Mouse (Mus musculus): ENCODE results near the gene Zbtb38. TPM values are rescaled to one million over a fixed set of nuclear protein-coding genes. Genes with fewer than 3 reads are reported as not detected.

Zbtb38 gene
- total and polyA plus RNA-seq, 3 experiments = 9.0 to 43.5 (median 42.3) TPM

DNA sequence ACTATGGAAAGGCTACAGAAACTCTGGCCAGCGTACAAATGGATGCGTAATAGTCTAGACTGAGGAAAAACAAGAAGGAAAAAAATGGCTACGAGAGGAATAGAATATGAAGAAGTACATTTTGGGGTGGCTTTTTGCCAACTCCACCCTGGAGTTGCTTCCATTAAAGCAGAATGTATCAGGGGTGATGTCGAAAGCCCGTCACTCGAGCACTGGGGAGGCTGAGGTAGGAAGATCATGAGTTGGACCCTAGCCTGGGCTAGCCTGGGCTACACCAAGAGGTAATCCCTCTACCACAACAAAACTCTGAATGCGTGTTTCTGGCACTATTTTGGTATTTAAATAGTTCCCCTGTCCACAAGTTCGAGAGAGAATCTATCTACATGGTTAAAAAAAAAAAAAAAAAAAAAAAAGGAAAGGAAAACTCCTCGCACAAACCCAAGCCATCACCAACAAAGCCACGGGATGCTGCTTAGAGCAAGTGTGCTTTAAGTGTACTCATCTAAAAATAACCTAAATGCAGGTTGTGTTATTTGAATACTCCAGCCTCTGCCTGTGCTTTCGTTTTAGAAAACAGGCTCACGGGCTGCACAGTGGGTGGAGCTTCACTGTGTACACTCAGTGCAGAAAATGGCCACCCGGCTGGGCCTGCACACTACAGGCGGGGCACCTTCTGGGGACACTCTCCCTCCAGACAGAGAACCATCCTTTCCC is 39.7 kb downstream of the Zbtb38 start:
- Histone ChIP-seq H3K9ac (ENCODE audit: low read depth, low read length) (peak overlapping the region; percentile 33), H3K4me1 (ENCODE audit: control insufficient read depth, insufficient read depth, low read length) (peaks cover 20% of the 10 kb centered on the region), H3K4me3 (peak overlapping the region; percentile 27; the same call in 1 of the 2 replicates), H3K79me2 (replicated peaks; ENCODE audit: control insufficient read depth, insufficient read depth, low read length) (no peaks in the 10 kb centered on the region; the same call in 1 of the 2 replicates), H3K27me3 (ENCODE audit: control insufficient read depth, insufficient read depth, low read length) (no peaks in the 10 kb centered on the region), H3K27ac (peak overlapping the region; percentile 80), H3K36me3 (ENCODE audit: control insufficient read depth, insufficient read depth, low read length) (peaks cover 16% of the 10 kb centered on the region; the same call in 1 of the 2 replicates)
- WGBS = 60% methylated on average over 14 of the region's 14 CpGs
- intact Hi-C loops (cut with DNase I) = no loop called here
- peak; percentile 70 to 80 for DNase-seq
- no peak for TF ChIP-seq CTCF (IDR thresholded peaks at IDR 0.05)
- 0 out of 2 replicates have a peak, but pooled peaks have one; percentile 46 for TF ChIP-seq EP300 (IDR thresholded peaks at IDR 0.05; ENCODE audit: insufficient read depth, low read depth, low read length)
- TF ChIP-seq POLR2A (IDR thresholded peaks at IDR 0.05; ENCODE audit: insufficient read depth, low read depth, low read length) = 0 out of 2 replicates have a peak, but pooled peaks have one; percentile 27

DNA sequence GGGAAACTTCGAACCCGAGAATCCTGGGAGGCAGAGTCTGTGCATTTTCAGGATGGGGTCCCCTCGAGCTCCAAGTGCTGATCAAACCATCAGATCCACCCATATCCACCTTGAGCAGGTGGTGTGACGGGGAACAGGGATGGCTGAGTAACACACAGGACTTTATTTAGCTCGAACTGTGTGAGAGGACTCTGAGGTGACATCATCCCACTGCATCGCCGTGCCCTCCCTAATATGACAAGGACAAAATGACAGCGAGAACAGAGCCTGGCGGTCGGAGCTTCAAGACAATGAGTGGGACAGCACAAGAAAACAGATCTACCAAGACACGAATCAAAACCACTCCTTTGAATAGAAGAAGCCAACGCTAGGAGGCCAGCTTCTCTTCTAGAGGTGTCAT is 40.6 kb downstream of the Zbtb38 start:
- Histone ChIP-seq H3K79me2 (replicated peaks; ENCODE audit: control insufficient read depth, insufficient read depth, low read length) (no peaks in the 10 kb centered on the region; the same call in none of the 2 replicates), H3K9ac (ENCODE audit: low read depth, low read length) (no peak overlapping the region), H3K4me1 (ENCODE audit: control insufficient read depth, insufficient read depth, low read length) (peaks cover 20% of the 10 kb centered on the region), H3K27ac (peak overlapping the region; percentile 80), H3K27me3 (ENCODE audit: control insufficient read depth, insufficient read depth, low read length) (no peaks in the 10 kb centered on the region), H3K4me3 (no peak overlapping the region), H3K36me3 (ENCODE audit: control insufficient read depth, insufficient read depth, low read length) (peaks cover 14% of the 10 kb centered on the region; the same call in 1 of the 2 replicates)
- DNase-seq = peak in 1 of 2 experiments; percentile 41
- 64% methylated on average over 12 of the region's 12 CpGs for WGBS
- TF ChIP-seq EP300 (IDR thresholded peaks at IDR 0.05; ENCODE audit: insufficient read depth, low read depth, low read length) = no peak
- no peak for TF ChIP-seq POLR2A (IDR thresholded peaks at IDR 0.05; ENCODE audit: insufficient read depth, low read depth, low read length)
- TF ChIP-seq CTCF (IDR thresholded peaks at IDR 0.05) = no peak
- intact Hi-C loops (cut with DNase I) = no loop called here

DNA sequence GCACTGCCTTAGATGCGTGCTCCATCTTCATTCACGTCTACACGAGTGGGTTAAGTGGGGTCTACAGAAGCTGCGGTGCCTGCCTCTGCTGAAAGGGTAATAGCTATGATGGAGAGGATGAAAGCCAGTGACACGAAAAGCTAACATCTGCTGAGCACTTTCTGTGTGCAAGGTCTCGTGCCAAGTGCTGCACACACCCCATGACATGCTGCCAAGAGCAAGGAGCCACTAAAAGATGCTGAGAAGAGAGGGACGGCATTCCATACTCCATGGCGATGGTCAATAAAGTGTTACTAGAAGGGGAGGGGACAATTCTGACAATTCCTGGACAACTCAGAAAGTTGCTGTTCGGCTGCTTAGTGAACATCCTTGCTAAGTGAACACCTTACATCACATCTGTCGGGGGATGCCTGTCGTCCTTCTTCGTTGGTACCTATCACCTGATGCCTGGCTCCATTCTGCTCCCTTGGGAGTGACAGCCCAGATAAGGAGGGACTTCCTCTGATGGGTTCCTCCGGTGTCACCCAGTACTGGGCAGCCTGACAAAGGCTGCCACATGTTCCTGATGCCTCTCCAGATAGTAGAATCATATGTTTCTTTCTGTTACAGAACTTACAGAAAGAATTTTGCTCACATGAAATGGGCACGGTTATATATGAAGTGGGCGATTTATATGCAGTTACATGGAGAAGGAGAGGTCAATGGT is 42.2 kb downstream of the Zbtb38 start:
- intact Hi-C loops (cut with DNase I) = no loop called here
- no peak overlapping the region for H3K27ac ChIP-seq
- 60% methylated on average over 15 of the region's 15 CpGs for WGBS

GRCm38 (mm10) chr9:96708905-96709304 is 43.7 kb downstream of the Zbtb38 start:
- Histone ChIP-seq H3K27ac (no peak overlapping the region), H3K36me3 (ENCODE audit: control insufficient read depth, insufficient read depth, low read length) (peaks cover 10% of the 10 kb centered on the region; the same call in 1 of the 2 replicates), H3K4me3 (no peak overlapping the region), H3K79me2 (replicated peaks; ENCODE audit: control insufficient read depth, insufficient read depth, low read length) (no peaks in the 10 kb centered on the region; the same call in none of the 2 replicates), H3K4me1 (ENCODE audit: control insufficient read depth, insufficient read depth, low read length) (peaks cover 33% of the 10 kb centered on the region), H3K27me3 (ENCODE audit: control insufficient read depth, insufficient read depth, low read length) (no peaks in the 10 kb centered on the region), H3K9ac (ENCODE audit: low read depth, low read length) (no peak overlapping the region)
- TF ChIP-seq POLR2A (IDR thresholded peaks at IDR 0.05; ENCODE audit: insufficient read depth, low read depth, low read length) (no peak), EP300 (IDR thresholded peaks at IDR 0.05; ENCODE audit: insufficient read depth, low read depth, low read length) (no peak), CTCF (IDR thresholded peaks at IDR 0.05) (no peak)
- WGBS = 86% methylated on average over 9 of the region's 9 CpGs
- intact Hi-C loops (cut with DNase I) = no loop called here
- no peak for DNase-seq

More for the DNA sequence above, 42.2 kb downstream of the Zbtb38 start:
- Histone ChIP-seq H3K9ac (ENCODE audit: low read depth, low read length) (no peak overlapping the region), H3K4me1 (ENCODE audit: control insufficient read depth, insufficient read depth, low read length) (peaks cover 32% of the 10 kb centered on the region), H3K36me3 (ENCODE audit: control insufficient read depth, insufficient read depth, low read length) (peaks cover 19% of the 10 kb centered on the region; the same call in 1 of the 2 replicates), H3K27me3 (ENCODE audit: control insufficient read depth, insufficient read depth, low read length) (no peaks in the 10 kb centered on the region), H3K4me3 (no peak overlapping the region), H3K79me2 (replicated peaks; ENCODE audit: control insufficient read depth, insufficient read depth, low read length) (no peaks in the 10 kb centered on the region; the same call in none of the 2 replicates)
- no peak for TF ChIP-seq EP300 (IDR thresholded peaks at IDR 0.05; ENCODE audit: insufficient read depth, low read depth, low read length)
- TF ChIP-seq CTCF (IDR thresholded peaks at IDR 0.05) = no peak
- no peak for TF ChIP-seq POLR2A (IDR thresholded peaks at IDR 0.05; ENCODE audit: insufficient read depth, low read depth, low read length)
- no peak for DNase-seq

DNA sequence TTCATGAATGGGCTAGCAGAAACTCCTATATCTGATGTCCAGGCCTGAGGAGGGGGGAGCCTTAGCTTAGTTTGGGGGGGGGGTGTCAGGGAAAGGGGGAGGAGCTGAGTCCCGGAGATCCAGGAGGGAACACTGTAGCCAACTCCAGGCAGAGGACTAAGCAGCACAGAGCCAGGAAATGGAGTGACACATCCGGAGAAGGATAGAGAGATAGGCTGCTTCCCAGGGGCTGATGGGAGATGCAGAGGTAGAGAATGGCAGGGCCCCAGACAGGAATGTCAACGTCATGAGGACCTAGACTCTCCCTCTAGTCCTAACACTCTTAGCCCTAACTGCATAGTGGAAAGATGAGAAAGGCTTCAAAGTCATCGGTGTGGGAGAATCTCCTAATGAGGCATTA is 44.7 kb downstream of the Zbtb38 start:
- Histone ChIP-seq H3K36me3 (ENCODE audit: control insufficient read depth, insufficient read depth, low read length) (peaks cover 10% of the 10 kb centered on the region; the same call in 1 of the 2 replicates), H3K27ac (no peak overlapping the region), H3K9ac (ENCODE audit: low read depth, low read length) (no peak overlapping the region), H3K79me2 (replicated peaks; ENCODE audit: control insufficient read depth, insufficient read depth, low read length) (no peaks in the 10 kb centered on the region; the same call in none of the 2 replicates), H3K27me3 (ENCODE audit: control insufficient read depth, insufficient read depth, low read length) (no peaks in the 10 kb centered on the region), H3K4me1 (ENCODE audit: control insufficient read depth, insufficient read depth, low read length) (peaks cover 33% of the 10 kb centered on the region), H3K4me3 (no peak overlapping the region)
- no peak for TF ChIP-seq CTCF (IDR thresholded peaks at IDR 0.05)
- WGBS = 32% methylated on average over 4 of the region's 4 CpGs
- DNase-seq = no peak
- intact Hi-C loops (cut with DNase I) = no loop called here

Data from heart, adult 2 months (tissue).